Mouse (Mus musculus): ENCODE results near the gene Mex3a.

Mex3a gene

GRCm38 (mm10) chr3:88529204-88530000 is 2.8 kb upstream of the Mex3a start:
- peak; percentile 21 for DNase-seq (ENCODE audit: low read depth)

- DNase-seq (ENCODE audit: low read depth): peak; percentile 22
These were observed 1.9 kb upstream of the Mex3a start for GRCm38 (mm10) chr3:88530082-88530864.

DNA sequence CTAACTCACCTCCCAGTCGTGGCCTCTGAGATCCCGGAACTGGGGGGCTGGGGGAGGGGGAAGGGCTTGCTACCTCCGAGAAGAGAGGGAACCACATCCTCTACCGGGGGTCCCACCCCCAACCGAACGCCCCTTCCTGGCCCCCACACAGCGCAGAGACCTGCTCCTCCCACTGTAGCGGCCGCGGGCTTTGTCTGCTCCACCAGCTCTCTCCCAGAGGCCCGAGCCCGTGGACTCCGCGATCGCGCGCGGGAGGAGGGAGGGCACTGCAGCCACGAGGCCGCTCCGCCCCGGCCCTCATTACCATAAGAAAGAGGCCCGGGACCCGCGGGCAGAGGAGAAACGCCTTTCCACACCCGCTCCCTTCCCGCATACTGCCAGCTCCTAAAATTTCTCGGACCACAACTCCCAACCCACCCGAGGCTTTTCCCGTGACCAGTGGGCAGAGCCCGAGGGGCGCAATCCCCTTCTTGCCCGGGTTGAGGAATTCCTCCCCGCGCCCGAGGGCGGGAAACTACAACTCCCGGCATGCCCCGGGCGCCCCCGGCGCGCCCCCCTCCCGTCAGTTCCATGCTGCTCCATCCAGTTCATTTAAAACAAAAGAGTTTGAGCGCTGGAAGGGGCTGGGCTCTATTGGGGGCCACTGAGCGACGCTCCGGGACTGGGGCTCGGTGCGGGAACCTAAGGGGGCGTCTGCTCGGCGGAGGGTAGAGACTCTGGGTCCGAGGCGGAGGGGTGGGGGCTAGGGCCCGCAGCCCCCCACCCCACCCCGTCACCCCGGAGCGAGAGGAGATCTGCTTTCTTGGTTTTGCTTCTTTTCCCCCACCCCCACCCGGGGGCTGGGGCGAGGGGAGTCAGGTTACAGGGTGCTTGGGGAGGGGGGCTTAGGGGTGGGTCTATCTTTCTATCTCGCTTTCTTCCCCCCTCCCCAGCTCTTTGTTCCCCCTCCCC is 572 bp upstream of the Mex3a start:
- DNase-seq (ENCODE audit: low read depth): peak; percentile 86

DNA sequence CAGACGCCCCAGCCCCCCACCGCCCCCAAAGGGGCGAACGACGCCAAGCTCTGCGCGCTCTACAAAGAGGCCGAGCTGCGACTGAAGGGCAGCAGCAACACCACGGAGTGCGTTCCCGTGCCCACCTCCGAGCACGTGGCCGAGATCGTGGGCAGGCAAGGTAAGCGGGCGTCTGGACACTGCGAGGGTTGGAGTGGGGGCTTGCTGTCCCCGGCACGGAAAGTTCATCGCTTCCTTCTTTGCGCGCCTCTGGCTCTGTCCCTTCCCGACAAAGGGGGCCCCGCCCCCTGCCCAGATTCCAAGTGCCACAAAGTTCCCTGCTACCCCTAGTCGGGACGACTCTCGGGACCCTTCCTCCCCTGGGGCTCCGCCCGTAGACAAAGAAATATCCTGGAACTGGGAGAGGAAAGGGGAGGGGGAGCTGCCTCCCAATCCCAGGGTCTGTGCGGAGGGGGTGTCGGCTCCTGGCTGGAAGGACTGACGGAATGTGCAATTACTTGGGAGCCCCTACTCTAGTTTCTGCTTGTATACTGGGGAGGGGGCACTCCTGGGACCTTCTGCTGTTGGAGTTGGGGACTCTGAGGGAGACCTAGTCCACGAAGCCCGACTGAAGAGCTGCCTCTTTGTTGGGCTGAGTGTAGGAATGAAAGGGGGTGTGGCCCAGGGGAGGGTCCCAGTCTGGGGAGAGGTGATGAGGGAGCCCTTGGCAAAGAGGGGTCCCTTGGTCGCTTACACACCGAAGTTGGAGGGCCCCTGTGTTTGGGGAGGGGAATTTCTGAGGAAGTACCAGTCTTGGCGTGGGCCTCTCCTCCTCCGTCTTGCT is 705 bp downstream of the Mex3a start:
- DNase-seq (ENCODE audit: low read depth): peak; percentile 44

- no peak for DNase-seq (ENCODE audit: low read depth)
These were observed 1.5 kb downstream of the Mex3a start for GRCm38 (mm10) chr3:88533706-88534105.

DNA sequence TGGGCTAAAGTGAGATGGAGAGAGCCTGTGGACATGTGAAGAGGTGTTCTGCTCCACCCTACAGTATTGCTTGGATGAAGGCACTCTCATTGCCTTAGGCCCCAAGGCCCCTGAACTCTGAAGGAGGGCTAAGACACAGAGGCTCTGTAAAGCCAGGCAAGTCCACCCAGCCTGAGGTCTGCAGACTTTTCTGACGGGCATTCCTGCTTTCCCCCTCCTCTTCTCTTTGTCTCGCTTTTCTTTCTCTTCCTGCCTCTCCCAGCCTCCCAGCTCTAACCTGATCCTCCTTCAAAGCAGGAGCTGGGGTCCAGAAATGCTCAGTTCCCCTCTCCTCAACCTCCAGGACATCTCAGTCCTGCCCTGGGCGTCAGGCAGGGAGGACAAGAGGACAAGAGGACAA is 2.8 kb downstream of the Mex3a start:
- DNase-seq (ENCODE audit: low read depth): no peak

- no peak for DNase-seq (ENCODE audit: low read depth)
These were observed 3.3 kb downstream of the Mex3a start for GRCm38 (mm10) chr3:88535527-88535926.

GRCm38 (mm10) chr3:88536103-88536930 is 4.1 kb downstream of the Mex3a start:
- DNase-seq (ENCODE audit: low read depth): peak; percentile 21

DNA sequence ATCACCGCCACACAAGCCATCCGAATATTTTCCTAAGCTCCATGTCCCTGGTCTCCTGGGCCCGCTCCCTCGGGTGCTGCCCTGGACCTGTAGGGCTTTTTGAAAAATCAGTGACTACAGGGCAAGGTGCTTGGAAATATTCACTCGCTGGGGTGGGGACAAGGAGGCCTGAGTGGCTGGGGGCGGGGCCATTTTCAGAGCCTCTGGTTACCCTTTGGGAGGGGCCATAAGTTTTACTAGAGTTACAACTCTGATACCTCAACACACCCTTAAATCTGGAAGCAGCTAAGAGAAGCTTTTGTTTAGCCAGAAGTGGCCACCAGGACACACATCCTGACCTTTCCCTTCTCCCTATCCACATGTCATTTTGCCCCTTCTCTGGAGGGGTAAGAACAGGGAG is 5.0 kb downstream of the Mex3a start:
- no peak for DNase-seq (ENCODE audit: low read depth)

- no peak for DNase-seq (ENCODE audit: low read depth)
These were observed 6.3 kb downstream of the Mex3a start for GRCm38 (mm10) chr3:88538271-88539145.

DNA sequence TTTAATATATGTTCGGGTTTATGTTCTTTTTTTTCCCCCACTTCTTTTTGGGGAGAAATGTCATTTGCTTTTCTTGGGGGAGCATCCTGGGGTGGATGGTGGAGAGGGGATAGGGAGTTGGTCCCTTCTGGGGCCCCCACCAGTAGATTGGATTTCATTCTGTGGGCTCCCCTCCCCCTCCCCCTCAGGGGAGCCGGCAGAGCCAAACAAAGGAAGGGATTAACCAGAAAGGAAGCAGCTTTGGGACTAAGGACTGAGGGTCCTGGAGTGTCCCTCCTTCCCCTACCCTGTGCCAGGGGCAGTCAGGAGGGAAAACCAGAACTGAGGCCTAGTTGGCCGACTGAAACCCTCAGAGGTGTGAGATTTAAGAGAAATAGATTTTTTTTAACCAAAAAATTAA is 7.2 kb downstream of the Mex3a start:
- no peak for DNase-seq (ENCODE audit: low read depth)

DNA sequence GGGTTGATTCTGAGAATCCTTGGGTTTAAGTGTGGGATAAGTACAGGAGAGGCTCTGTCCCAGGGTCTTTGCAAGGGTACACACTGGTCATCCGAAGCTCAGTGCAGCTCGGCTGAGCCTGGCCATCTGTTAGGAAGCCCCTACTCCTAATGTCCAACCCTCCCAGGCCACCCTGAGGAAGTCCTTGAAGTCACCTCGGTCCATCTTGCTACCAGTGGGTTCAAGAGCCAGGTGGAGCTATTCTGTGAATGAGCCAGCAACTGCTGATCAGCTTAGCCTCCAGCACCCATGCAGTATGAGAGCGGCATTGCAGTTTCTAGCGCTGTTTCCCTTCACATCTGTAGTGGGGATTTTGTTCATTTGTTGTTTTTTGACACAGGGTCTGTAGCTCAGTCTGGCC is 7.9 kb downstream of the Mex3a start:
- DNase-seq (ENCODE audit: low read depth): no peak

- DNase-seq (ENCODE audit: low read depth): no peak
These were observed 9.6 kb downstream of the Mex3a start for GRCm38 (mm10) chr3:88541622-88542401.

GRCm38 (mm10) chr3:88542486-88542885 is 10.3 kb downstream of the Mex3a start:
- DNase-seq (ENCODE audit: low read depth): no peak

GRCm38 (mm10) chr3:88543174-88543573 is 11.0 kb downstream of the Mex3a start:
- no peak for DNase-seq (ENCODE audit: low read depth)

DNA sequence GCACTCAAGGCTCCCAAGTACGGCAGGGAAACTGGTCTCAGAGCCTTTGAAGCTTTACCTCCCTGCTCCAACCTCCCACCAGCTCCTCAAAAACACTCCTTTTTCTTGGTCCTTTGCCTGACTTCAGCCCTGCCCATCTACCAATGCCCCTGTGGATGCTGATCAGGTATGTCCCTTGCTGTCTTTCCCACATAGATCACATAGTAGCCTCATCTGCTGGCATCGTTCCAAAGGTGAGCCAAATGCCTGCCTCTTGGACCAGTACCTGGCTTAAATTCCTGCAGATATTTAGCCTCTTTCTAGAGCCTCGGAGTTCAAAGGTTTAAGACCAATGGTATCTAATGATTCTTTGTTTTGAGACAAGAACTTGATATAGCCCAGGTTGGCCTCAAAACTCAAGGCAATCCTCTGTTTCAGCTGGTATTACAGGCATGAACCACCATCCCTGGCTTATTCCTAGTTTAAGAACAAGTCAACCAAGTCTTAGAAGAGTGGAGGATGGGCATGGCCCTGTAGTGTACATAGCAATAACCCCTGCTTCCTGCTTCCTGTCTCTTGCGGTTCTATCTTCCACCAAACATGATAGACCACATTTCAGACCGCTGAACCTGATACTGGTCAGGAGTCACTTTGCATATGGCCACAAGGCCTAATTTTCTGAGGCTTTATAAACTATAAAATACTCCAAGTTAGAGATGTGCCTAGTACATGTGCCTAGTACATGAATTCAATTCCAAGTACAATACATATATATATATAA is 11.6 kb downstream of the Mex3a start:
- peak; percentile 44 for DNase-seq (ENCODE audit: low read depth)

DNA sequence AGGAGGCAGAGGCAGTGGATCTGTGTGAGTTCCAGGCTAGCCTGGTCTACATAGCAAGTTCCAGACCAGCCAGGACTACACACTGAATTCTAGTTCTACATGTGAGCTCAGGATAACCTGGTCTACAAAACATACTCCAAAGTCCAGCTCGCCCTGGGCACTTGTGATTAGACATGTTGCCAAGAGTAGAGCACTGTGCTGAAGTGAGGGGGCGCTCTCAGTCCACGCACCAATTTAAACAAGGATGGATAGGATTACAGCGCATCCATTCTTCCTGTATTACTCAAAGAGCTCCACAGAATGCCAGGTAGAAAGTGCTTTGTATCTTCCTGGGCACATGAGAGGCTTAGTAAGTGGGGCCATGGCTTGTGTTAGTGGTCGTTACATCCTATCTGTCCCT is 12.3 kb downstream of the Mex3a start:
- DNase-seq (ENCODE audit: low read depth): no peak
